Mouse (Mus musculus) hindbrain, postnatal 0 days (tissue): ENCODE results near the gene Mcu. TPM values are rescaled to one million over a fixed set of nuclear protein-coding genes. Genes with fewer than 3 reads are reported as not detected.

ENCODE experiments used
- ATAC-seq: fragments of 200-750 bp; cut with Nextera tagmentation; 2 replicates; pipeline ENCODE4 v1.8.0; 2017; ENCODE audit warnings: mild to moderate bottlenecking, moderate TSS enrichment, moderate library complexity
- DNase-seq: peaks from one replicate; pipeline ENCODE4 v3.0.0-alpha.2; 2015; ENCODE audit warnings: low spot score
- H3K27ac ChIP-seq: fragments of 300-500 bp; sonication (generic); 2 replicates; pipeline ENCODE4 v1.5.1; 2014; ENCODE audit warnings: mild to moderate bottlenecking
- H3K27me3 ChIP-seq: fragments of 300-500 bp; sonication (generic); 2 replicates; pipeline ENCODE4 v1.6.1; 2014; ENCODE audit warnings: low read length, mixed read lengths; ENCODE audit not compliant: insufficient read depth
- H3K36me3 ChIP-seq: fragments of 300-500 bp; sonication (generic); 2 replicates; pipeline ENCODE4 v1.6.1; 2014; ENCODE audit warnings: low read length, mixed read lengths; ENCODE audit not compliant: insufficient read depth
- H3K4me1 ChIP-seq: fragments of 300-500 bp; sonication (generic); 2 replicates; pipeline ENCODE4 v1.6.1; 2014; ENCODE audit warnings: antibody characterized with exemption, low read length, mixed read lengths; ENCODE audit not compliant: insufficient read depth
- H3K4me2 ChIP-seq: fragments of 300-500 bp; sonication (generic); 2 replicates; pipeline ENCODE4 v1.6.1; 2014; ENCODE audit warnings: low read depth, mild to moderate bottlenecking, low read length, moderate library complexity, mixed read lengths
- H3K4me3 ChIP-seq: fragments of 300-500 bp; sonication (generic); 2 replicates; pipeline ENCODE4 v1.5.1; 2014; ENCODE audit warnings: low read length
- H3K9ac ChIP-seq: fragments of 300-500 bp; sonication (generic); replicated peaks from 2 replicates; pipeline ENCODE4 v1.6.1; 2014; ENCODE audit warnings: mild to moderate bottlenecking, low read length, moderate library complexity, mixed read lengths
- H3K9me3 ChIP-seq: fragments of 300-500 bp; sonication (generic); 2 replicates; pipeline ENCODE4 v1.6.1; 2016; ENCODE audit warnings: low read length, mixed read lengths
- CTCF ChIP-seq: IDR thresholded peaks from 2 replicates; pipeline ENCODE4 v1.5.1; 2016; ENCODE audit warnings: antibody characterized with exemption, control low read depth, low read depth
- WGBS: fragments of 180-500 bp; shearing (Covaris S2); extraction: QIAGEN DNeasy Blood & Tissue Kit; methylation state at CpG from one replicate; pipeline ENCODE4 v1.1.7; 2014; 5-methylcytosine and 5-hydroxymethylcytosine counted together
- polyA plus RNA-seq: library from polyadenylated mRNA; unstranded; fragments of >200 nt; fragmentation: Nextera tagmentation; extraction: Ambion mirVana; gene quantifications from 2 replicates; pipeline ENCODE4 v1.2.1, GENCODE M21; 2015
- total RNA-seq: library from RNA; depleted of rRNA; stranded (reverse); fragments of >200 nt; gene quantifications from 2 replicates; pipeline ENCODE4 v1.2.3, GENCODE M21; 2014

Mcu gene
- total and polyA plus RNA-seq, 2 experiments from 2014 or later: 33.4 to 44.9 TPM

GRCm38 (mm10) chr10:59514739-59515464, 101.6 kb downstream of the Mcu start:
- ATAC-seq: no peak
- no peak overlapping the region for H3K4me2 ChIP-seq

DNA sequence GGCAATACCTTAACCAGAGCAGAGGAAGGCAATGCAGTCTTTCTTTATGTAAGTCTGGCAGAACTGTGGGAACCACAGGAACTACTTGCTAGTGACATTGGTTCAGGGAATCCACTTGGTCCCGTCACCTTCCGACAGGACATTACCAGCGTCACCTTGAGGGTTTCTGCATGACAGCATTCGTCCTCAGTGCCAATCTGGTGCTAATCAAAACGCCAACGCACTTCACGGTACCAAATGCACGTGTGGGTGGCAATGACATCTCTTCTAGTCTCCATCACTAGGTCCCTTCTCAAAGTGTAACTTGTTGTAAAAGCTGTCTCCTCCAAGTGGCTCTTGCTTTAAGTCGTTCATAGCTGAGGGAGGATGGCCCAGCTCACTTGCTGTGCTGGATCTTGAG, 104.3 kb downstream of the Mcu start:
- TF ChIP-seq CTCF: no peak
- 86% methylated on average over 9 of the region's 9 CpGs for WGBS
- H3K9me3 ChIP-seq: no peaks in the 10 kb centered on the region

More at GRCm38 (mm10) chr10:59514739-59515464, 101.6 kb downstream of the Mcu start:
- DNase-seq: no peak
- H3K9me3 ChIP-seq: no peaks in the 10 kb centered on the region
- no peaks in the 10 kb centered on the region for H3K36me3 ChIP-seq
- no peak overlapping the region for H3K9ac ChIP-seq
- H3K27ac ChIP-seq: no peak overlapping the region
- 77% methylated on average over 15 of the region's 15 CpGs for WGBS
- peaks cover 4% of the 10 kb centered on the region; the same call in 1 of the 2 replicates for H3K4me1 ChIP-seq
- H3K27me3 ChIP-seq: no peaks in the 10 kb centered on the region
- H3K4me3 ChIP-seq: no peak overlapping the region
- TF ChIP-seq CTCF: no peak

GRCm38 (mm10) chr10:59511427-59511963, 105.0 kb downstream of the Mcu start:
- Histone ChIP-seq H3K27me3 (no peaks in the 10 kb centered on the region), H3K27ac (no peak overlapping the region), H3K36me3 (no peaks in the 10 kb centered on the region), H3K4me2 (no peak overlapping the region), H3K9ac (no peak overlapping the region), H3K4me3 (no peak overlapping the region), H3K4me1 (peaks cover 4% of the 10 kb centered on the region; the same call in 1 of the 2 replicates), H3K9me3 (no peaks in the 10 kb centered on the region)
- 34% methylated on average over 14 of the region's 14 CpGs for WGBS
- ATAC-seq (no peak), DNase-seq (no peak)
- TF ChIP-seq CTCF: no peak

More for the DNA sequence above, 104.3 kb downstream of the Mcu start:
- Histone ChIP-seq H3K4me1 (peaks cover 4% of the 10 kb centered on the region; the same call in 1 of the 2 replicates), H3K9ac (no peak overlapping the region), H3K27ac (no peak overlapping the region), H3K4me3 (no peak overlapping the region), H3K36me3 (no peaks in the 10 kb centered on the region), H3K4me2 (no peak overlapping the region), H3K27me3 (no peaks in the 10 kb centered on the region)
- ATAC-seq (no peak), DNase-seq (no peak)

DNA sequence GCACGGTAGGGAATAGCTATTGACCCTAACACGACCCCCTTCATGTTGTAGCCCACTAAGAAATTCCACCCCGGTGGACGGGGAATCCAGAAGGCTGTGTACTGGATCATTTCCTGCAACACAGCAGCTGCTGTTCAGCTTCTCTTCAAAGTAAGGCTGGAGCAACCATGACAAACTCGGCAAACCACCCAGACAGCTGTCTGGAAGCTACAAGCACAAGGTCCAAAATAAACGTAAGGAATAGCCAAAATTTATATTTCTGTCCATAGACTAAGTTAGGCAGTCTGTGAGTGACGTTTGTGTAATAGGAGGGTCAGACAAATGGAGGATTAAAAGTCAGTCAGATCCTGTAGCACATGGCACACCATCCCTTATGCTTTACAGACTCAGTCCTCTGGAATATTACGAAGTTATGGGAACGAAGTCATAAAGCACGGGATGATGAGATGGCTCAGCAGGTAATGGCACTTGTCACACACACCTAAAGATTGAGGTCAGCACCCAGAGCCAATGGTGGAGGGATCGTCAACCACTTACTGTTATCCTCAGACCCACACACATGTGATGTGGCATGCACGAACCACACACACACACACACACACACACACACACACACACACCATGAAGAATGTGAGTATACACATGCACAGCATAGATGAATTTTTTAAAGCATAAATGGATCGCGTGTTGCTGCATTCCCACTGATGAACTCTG, 105.6 kb downstream of the Mcu start:
- ATAC-seq: no peak
- no peak overlapping the region for H3K9ac ChIP-seq
- no peak for TF ChIP-seq CTCF
- H3K27me3 ChIP-seq: no peaks in the 10 kb centered on the region
- no peak overlapping the region for H3K4me3 ChIP-seq
- H3K36me3 ChIP-seq: no peaks in the 10 kb centered on the region
- H3K9me3 ChIP-seq: no peaks in the 10 kb centered on the region
- H3K4me2 ChIP-seq: no peak overlapping the region
- 72% methylated on average over 14 of the region's 14 CpGs for WGBS
- H3K4me1 ChIP-seq: peaks cover 4% of the 10 kb centered on the region; the same call in 1 of the 2 replicates
- H3K27ac ChIP-seq: no peak overlapping the region
- DNase-seq: no peak

GRCm38 (mm10) chr10:59509197-59509596, 107.3 kb downstream of the Mcu start:
- Histone ChIP-seq H3K27me3 (no peaks in the 10 kb centered on the region), H3K4me2 (no peak overlapping the region), H3K4me3 (no peak overlapping the region), H3K27ac (no peak overlapping the region), H3K9me3 (no peaks in the 10 kb centered on the region), H3K36me3 (no peaks in the 10 kb centered on the region), H3K9ac (no peak overlapping the region), H3K4me1 (peaks cover 4% of the 10 kb centered on the region; the same call in 1 of the 2 replicates)
- 71% methylated on average over 4 of the region's 4 CpGs for WGBS
- ATAC-seq (no peak), DNase-seq (no peak)
- no peak for TF ChIP-seq CTCF

GRCm38 (mm10) chr10:59506711-59507110, 109.8 kb downstream of the Mcu start:
- Histone ChIP-seq H3K4me2 (no peak overlapping the region), H3K27ac (no peak overlapping the region), H3K4me1 (peaks cover 3% of the 10 kb centered on the region; the same call in 1 of the 2 replicates), H3K36me3 (no peaks in the 10 kb centered on the region), H3K9ac (no peak overlapping the region), H3K9me3 (no peaks in the 10 kb centered on the region), H3K4me3 (no peak overlapping the region), H3K27me3 (no peaks in the 10 kb centered on the region)
- ATAC-seq (no peak), DNase-seq (no peak)
- no peak for TF ChIP-seq CTCF
- WGBS: 87% methylated on average over 5 of the region's 5 CpGs
